Mouse (Mus musculus) megakaryocyte, embryonic 14.5 days (primary cell): ENCODE measurements around the gene Sdsl.

ENCODE experiments used
- FLI1 ChIP-seq: IDR thresholded peaks from 2 replicates; pipeline ENCODE4 v1.6.1; 2012; ENCODE audit warnings: low read length, inconsistent platforms, mixed read lengths
- GATA1 ChIP-seq: IDR thresholded peaks from 3 replicates; pipeline ENCODE4 v1.6.1; 2012; ENCODE audit warnings: mixed read lengths, low read length, inconsistent platforms, borderline replicate concordance

GRCm38 (mm10) chr5:120431649-120432485, 40.7 kb downstream of the Sdsl start, which contains the start of gene Lhx5:
- no peak for TF ChIP-seq GATA1
- TF ChIP-seq FLI1, result no peak
